Mouse (Mus musculus) B cell, adult 2 months (primary cell): ENCODE results near the gene Tanc1.

Experiments
- DNase-seq, 2 experiments: peaks; one replicate each; pipeline ENCODE4 v3.0.0; 2022

The Tanc1 gene

DNA sequence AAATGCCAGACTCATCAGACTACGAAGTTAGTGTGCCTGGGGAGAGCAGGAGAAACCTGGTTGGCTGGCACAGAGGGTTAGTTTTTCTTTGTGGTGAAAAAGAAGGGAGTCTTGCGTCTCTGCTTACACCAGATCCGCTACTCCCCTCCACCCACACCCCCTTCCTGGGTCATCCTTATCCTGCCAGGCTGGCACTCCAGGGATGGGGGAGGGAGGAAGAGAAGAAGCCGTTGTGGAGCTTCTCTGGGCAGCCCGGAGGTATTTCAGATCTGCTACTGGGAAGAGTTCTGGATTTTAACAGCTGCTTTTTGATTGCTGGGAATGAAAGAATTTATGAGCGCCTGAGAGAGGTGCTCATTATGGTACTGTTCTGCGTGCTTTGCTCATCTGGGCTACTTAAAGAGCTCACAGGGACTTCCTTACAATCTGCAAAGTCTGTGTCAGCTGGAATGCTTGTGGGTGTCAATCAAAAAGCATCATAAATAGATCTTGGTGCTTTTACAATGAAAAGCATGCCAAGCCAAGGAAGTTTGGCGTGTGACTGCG, 1.7 kb downstream of the Tanc1 start:
- no peak for DNase-seq

GRCm38 (mm10) chr2:59616890-59617289, 5.0 kb downstream of the Tanc1 start:
- DNase-seq: no peak

DNA sequence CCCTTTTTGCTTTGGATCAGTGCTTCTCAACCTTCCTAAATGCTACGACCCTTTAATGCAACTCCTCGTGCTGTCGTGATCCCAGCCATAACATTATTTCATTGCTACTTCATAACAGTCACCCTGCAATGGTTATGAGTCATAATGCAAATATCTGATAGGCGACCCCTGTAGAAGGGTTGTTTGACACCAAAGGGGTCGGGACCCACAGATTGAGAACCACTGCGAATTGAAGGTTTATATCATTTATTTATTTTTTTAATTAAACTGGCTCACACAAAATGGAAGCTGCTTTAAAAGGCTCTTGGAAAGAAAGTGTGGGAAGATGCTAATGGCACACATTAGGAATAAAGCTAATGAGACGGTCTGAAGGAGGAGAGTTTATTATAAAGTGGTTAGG, 7.2 kb downstream of the Tanc1 start:
- no peak for DNase-seq

DNA sequence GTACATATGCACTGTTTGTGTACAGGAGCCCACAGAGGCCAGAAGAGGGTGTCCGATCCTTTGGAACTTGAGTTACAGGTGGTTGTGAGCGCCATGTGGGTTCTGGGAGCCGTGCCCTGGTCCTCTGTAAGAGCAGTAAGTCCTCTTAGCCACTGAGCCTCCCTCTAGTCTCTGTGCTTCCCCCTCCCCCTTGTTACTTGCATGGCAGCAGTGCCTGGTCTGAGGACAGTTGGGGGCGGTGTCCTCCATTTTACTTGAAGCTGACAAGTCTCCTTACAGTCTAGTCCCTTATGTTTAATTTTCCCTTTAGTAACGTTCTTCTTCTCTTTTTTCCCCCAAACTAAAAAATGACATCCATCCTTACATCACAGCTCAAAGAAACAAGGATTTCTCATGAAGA, 8.8 kb downstream of the Tanc1 start:
- DNase-seq: no peak

GRCm38 (mm10) chr2:59622514-59623139, 10.8 kb downstream of the Tanc1 start:
- DNase-seq: no peak

- DNase-seq: no peak
These were observed 12.0 kb downstream of the Tanc1 start for GRCm38 (mm10) chr2:59623858-59624257.

DNA sequence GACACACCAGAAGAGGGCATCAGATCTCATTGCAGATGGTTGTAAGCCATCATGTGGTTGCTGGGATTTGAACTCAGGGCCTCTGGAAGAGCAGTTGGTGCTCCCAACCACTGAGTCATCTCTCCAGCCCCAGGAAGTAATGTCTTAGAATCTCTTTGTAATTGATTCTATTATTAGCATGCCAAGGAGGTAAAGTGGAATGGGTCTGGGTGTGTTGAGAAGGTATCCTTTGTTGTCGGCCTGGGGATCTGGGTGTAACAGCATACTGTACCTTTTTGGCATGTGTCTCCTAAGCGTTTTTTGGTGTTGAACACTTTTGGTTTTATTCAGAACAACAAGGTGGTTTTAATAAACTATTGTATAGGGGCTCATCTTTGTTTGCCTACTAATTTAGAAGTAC, 13.6 kb downstream of the Tanc1 start:
- DNase-seq: no peak

DNA sequence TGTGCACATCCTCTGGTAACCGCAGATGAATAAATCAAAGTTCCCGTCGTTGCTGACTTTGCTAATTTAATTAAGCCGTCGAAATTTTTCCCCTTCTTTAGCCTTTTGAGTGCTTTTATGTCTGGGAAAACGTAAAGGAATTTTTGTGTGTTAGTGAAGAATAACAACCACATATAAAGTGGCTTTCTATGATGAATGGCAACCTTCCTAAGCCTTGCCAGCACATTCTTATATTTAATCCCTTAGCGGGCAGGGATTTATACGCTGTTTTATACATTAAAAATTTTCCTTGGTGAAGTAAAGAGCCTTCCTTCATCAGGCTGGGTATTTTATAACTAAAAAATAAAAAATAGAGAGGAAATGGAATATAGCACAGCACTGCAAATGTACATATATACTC, 14.1 kb downstream of the Tanc1 start:
- no peak for DNase-seq

DNA sequence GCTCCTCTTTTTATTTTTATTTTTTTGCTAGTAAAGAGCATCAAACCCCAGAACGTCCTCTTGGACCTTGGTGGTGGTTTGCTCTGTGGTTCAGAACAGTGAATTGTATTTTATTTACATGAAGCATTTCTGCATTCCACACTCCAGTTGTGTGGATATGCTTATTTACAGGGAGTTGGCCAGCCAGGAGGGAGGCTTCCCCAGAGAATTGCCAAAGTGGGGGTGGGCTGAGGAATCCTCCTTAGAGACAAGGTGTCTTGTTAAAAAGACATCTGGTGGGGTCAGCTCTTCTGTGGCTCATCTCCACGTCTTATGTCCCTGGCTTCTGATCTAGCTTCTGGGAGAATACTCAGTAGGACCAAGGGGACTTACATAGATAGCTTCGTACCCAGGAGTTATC, 14.6 kb downstream of the Tanc1 start:
- DNase-seq: no peak

DNA sequence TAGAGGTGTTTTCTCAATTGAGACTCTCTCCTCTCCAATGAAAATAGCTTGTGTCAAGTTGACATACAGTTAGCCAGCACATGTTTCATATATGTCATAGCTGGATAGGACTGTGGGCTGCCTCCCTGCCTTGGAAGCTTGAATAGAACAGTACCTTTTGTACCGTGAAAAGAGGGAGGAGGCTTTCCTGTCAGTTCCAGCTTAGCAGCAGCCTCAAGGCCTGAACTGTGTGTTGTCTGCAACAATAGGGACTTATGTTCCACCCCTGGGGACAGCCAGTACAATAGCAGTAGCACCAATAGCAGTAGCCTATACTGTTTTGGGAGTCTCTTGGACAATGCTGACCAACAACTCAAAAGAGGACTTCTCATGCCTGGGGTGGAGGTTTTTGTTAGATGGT, 15.7 kb downstream of the Tanc1 start:
- DNase-seq: no peak

DNA sequence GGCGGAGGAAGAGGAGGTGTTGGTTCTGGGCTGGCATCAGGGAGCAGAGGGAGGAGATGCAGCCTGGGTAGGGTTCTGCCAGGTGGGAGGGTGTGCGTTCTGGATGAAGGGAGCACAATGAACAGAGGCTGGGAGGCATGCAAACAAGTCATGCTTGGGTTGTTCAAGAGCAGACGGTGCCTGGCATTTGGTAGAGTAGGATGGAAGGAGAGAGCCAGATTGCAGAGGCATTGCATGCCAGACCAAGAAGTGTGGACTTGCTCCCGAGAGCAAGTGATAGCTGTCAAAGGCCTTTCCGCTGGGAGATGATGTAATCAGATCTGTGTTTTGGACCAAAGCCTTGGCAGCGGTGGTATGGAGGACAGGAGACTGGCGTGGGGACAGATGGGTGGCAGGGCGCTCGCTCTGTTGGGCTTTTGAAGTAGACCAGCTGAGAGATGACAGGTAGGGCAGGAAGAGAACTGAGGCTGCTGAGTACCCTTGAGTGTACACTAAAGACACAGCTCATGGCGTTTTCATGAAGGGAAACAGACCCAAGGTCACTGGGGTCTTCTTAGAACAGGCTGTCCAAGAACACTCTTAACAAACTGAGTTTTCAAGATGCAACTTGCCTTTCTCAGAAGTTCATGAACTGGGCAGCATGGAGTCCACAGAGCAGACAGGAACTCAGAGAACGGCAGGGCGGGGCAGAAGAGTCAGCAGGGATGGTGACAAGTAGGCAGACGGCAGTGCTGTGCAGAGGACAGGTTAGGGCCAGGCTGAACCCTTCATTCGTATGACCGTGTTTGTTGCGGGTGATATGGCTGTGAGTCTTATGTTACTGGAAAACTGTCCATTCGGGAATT, 16.4 kb downstream of the Tanc1 start:
- DNase-seq: no peak

- DNase-seq: peak; percentile 31 to 43
These were observed 18.0 kb downstream of the Tanc1 start for GRCm38 (mm10) chr2:59629829-59630228.

DNA sequence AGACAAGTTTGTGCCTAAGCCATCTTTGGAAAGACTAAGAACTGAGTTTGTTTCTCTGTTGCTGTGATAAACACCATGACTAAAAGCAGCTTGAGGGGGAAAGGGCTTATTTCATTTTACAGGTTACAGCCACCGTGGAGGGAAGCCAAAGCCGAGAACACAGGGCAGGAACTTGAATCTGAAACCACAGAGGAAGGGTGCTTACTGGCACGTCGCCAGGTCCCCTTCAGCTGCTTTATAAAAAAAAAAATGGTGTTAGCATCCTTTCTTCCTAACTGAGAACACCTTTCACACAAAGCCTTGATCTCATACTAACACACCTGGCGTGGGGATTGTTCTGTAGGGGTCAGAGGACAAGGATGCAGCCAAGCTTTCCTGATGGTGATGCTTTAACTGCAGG, 19.6 kb downstream of the Tanc1 start:
- peak; percentile 27 to 40 for DNase-seq

DNA sequence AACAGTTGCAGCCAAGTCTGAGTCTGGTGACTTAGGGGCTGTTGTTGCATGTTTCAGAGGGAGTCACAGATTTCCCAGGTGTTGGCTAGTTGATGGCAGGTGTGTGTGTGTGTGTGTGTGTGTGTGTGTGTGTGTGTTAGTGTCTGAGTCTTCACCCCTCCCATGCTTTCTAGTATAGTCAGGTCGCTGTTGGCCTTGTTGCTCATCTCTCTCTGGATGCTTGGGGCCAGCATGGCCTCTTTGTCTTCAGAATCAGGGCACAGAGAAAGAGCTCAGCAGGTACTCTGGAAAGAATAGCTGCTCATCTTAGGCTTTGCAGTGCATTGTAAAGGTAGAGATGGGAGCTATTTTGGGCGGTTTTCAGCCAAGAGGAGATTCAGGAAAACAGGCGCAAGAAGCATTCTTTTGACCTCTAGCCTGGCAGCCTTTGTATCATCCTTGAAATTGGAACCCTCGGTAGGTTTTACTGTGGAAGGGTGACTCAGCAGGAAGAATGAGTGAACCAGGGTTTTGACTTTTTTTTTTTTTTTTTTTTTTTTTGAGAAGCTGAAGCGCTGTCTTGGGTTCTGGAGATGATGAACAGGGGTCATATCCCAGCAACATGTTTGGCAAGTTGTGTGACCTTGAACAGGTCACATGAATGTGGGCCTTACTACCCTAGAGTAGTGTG, 22.1 kb downstream of the Tanc1 start:
- DNase-seq: no peak

- DNase-seq: no peak
These were observed 25.4 kb downstream of the Tanc1 start for GRCm38 (mm10) chr2:59637040-59637785.

- DNase-seq: no peak
These were observed 30.9 kb downstream of the Tanc1 start for GRCm38 (mm10) chr2:59642722-59643121.

DNA sequence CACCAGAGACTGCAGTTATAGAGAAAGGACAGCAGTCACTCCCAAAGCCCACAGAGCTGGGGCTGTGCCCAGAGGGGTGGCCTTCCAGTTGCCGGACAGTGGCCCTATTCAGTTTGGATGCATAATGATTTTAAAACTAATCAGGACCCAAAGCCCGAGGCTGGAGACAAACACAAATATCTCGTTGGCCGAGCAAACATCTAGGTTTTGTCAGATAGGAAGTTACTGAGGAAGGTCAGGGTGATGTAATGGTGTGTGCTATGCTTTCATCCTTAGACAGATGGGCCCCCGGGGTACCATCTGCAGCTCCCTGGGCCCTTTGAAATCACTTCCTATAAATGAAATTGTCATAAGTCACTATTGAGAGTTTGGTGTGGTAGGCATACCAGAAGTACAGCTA, 33.0 kb downstream of the Tanc1 start:
- DNase-seq: no peak

DNA sequence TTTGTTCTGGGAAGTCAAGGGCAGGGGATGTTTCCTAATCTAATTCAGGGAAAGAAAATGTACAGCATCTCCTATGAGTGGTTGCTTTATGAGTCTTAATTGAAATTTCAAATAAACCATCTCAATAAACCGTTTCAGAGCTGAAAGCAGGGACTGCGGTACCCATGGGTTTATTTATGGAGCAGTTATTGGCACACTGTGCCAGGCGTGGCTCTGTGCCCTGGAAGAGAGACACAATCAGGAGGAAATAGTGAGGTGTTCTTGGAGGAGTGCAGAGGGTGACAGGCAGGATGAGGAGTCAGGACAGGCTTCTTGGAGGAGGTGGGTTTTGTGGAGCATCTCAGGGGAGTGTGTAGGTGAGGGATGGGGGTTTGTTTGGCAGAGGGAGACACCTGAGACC, 33.7 kb downstream of the Tanc1 start:
- no peak for DNase-seq

DNA sequence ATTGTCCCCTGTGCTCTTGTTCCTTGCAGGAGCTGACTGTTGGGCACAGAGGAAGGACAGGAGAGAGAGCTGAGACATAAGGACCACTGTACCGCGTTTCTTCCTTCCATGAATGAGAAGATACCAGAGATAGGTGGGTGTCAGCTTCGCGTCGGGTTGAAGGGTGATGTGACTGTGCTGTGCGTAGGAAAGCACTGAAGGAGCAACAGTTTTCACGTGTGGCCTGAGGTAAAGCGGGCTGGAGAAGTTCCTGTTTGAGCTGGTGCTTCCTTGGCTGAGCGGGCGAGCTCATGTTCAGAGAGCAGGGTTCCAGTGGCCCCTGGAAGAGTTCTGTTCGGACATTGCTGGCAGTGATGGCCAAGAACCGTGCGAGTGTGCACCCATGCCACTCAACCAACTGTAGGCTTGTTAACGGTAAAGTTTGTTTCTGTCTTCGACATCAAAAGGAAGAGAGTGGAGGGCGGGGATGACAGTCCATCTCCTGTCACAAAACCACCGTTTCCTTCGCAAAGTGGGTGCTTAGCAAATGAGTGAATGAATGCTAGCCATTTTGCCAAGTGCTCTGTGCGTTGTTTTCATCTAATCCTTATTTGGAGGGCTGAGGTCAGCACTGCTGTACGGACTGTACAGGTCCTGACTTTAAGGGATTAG, 35.0 kb downstream of the Tanc1 start:
- DNase-seq: no peak

- DNase-seq: no peak
These were observed 36.6 kb downstream of the Tanc1 start for GRCm38 (mm10) chr2:59648444-59648843.

GRCm38 (mm10) chr2:59651801-59652200, 40.0 kb downstream of the Tanc1 start:
- DNase-seq: no peak

- no peak for DNase-seq
These were observed 40.9 kb downstream of the Tanc1 start for GRCm38 (mm10) chr2:59652702-59653101.
